In the genomic region with DNA sequence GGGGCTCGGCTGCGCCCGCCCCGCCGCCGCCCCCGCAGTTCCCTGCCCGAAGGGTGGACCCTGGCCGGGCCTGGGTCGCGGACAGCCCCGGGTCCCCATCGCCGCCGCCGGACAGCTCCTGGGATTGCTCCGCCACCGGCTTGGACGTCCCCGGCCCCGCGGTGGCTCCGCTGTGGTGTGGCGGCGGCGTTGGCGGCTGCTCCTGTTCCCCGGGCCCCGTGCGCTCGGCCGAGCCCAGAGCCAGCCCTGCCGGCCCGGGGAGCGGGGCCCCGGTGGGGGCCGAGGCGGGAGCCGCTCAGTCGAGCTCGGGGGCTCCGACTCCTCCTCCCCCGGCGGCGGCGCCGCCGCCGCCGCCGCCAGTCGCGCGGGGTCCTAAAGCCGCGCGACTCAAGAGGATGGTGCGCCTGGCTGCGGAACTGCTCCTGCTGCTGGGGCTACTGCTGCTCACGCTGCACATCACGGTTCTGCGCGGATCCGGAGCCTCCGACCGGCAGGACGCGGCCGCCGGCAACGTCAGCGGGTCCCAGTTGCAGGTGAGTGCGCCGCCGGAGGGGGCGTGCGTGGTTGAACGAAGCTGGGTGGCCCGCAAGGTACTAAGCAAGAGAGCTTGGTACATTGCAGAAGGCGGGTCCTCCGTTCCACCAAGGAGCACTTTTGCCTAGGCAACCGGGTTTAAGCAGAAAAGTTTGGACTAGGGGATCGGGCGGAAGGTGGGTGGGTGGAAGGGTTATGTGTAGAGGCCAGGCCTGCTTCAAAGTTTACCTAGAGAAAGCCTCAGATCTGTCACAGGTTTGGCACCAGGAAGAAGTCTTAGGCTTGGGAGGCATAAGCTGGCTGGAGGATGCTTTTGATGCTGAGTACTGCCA, we compare ENCODE assay signal across 9 mouse cellular contexts. TPM values are rescaled to one million over a fixed set of nuclear protein-coding genes. Genes with fewer than 3 reads are reported as not detected.
DNase-seq lines count a peak whose midpoint lies in the region; ATAC-seq and TF ChIP-seq lines count a peak whose summit lies in the region.
"Had no signal": no experiment of that assay in that cellular context is flagged by ENCODE, and none has a peak within 500 bp of the region (broad histone marks: within the 10 kb centered on the region; RNA-seq: fewer than 3 reads in every experiment).

No protein-coding gene starts in this region.

- H3K4me1 ChIP-seq in embryonic facial prominence, embryonic 13.5 days, result peaks cover 19% of the 10 kb centered on the region; the same call in 1 of the 2 replicates
- no peaks in the 10 kb centered on the region for H3K4me1 ChIP-seq in heart, adult 2 months (ENCODE audit: control insufficient read depth, insufficient read depth, low read length)
- H3K4me1 ChIP-seq in limb, embryonic 10.5 days, result peaks cover 36% of the 10 kb centered on the region
- 0 out of 2 replicates have a peak, but pooled peaks cover 16% of the 10 kb centered on the region for H3K4me1 ChIP-seq in midbrain, embryonic 14.5 days (ENCODE audit: control insufficient read depth, insufficient read depth, low read length)
- H3K4me1 ChIP-seq in testis, adult 2 months (ENCODE audit: control insufficient read depth, insufficient read depth, low read length), result peaks cover 19% of the 10 kb centered on the region

- DNase-seq in urinary bladder, adult 18-20 months (ENCODE audit: low spot score in 2 of 2), result peak; percentile 2 to 55
- no peak for DNase-seq in urinary bladder, adult 2 months (ENCODE audit: low spot score)
- peak in 1 of 2 experiments; percentile 48 for DNase-seq in heart, adult 2 months
- DNase-seq in kidney, adult 11 months, result peak; percentile 22
- DNase-seq in limb, embryonic 10.5 days (ENCODE audit: low spot score), result peak; percentile 81
- DNase-seq in midbrain, embryonic 14.5 days, result peak; percentile 87

- no peaks in the 10 kb centered on the region for H3K79me2 ChIP-seq in heart, adult 2 months (replicated peaks; ENCODE audit: control insufficient read depth, insufficient read depth, low read length)

- no peaks in the 10 kb centered on the region for H3K36me3 ChIP-seq in embryonic facial prominence, embryonic 13.5 days
- H3K36me3 ChIP-seq in heart, adult 2 months (ENCODE audit: control insufficient read depth, insufficient read depth, low read length), result no peaks in the 10 kb centered on the region
- no peaks in the 10 kb centered on the region for H3K36me3 ChIP-seq in limb, embryonic 10.5 days
- H3K36me3 ChIP-seq in midbrain, embryonic 14.5 days (ENCODE audit: control insufficient read depth, insufficient read depth, low read length), result no peaks in the 10 kb centered on the region
- H3K36me3 ChIP-seq in testis, adult 2 months (ENCODE audit: control insufficient read depth, insufficient read depth, low read length), result no peaks in the 10 kb centered on the region
- H3K36me3 ChIP-seq: G1E had no signal

- H3K9me3 ChIP-seq in embryonic facial prominence, embryonic 13.5 days, result no peaks in the 10 kb centered on the region
- no peaks in the 10 kb centered on the region for H3K9me3 ChIP-seq in limb, embryonic 10.5 days (replicated peaks)
- no peaks in the 10 kb centered on the region for H3K9me3 ChIP-seq in midbrain, embryonic 14.5 days (ENCODE audit: control insufficient read depth, low read length)

- peak; percentile 35 for TF ChIP-seq CTCF in heart, adult 2 months (IDR thresholded peaks at IDR 0.05)
- no peak for TF ChIP-seq CTCF in testis, adult 2 months (IDR thresholded peaks at IDR 0.05; ENCODE audit: control insufficient read depth, insufficient read depth, insufficient replicate concordance, low read depth, low read length)

- peak overlapping the region; percentile 98 for H3K4me2 ChIP-seq in embryonic facial prominence, embryonic 13.5 days
- peak overlapping the region; percentile 100 for H3K4me2 ChIP-seq in midbrain, embryonic 14.5 days (ENCODE audit: low read length)

- no peak for TF ChIP-seq POLR2A in heart, adult 2 months (IDR thresholded peaks at IDR 0.05; ENCODE audit: insufficient read depth, low read depth, low read length)
- TF ChIP-seq POLR2A in testis, adult 2 months (IDR thresholded peaks at IDR 0.05; ENCODE audit: control insufficient read depth, low read depth, low read length), result no peak

- TF ChIP-seq EP300 in heart, adult 2 months (IDR thresholded peaks at IDR 0.05; ENCODE audit: insufficient read depth, low read depth, low read length), result no peak

- H3K9ac ChIP-seq in embryonic facial prominence, embryonic 13.5 days, result peak overlapping the region; percentile 91
- peak overlapping the region; percentile 48 for H3K9ac ChIP-seq in heart, adult 2 months (ENCODE audit: low read depth, low read length)
- peak overlapping the region; percentile 82 for H3K9ac ChIP-seq in midbrain, embryonic 14.5 days (replicated peaks; ENCODE audit: low read length)

- peak; percentile 86 for ATAC-seq in embryonic facial prominence, embryonic 13.5 days (ENCODE audit: insufficient number of reproducible peaks, insufficient read depth, low FRiP score, low TSS enrichment, low read depth)
- ATAC-seq in midbrain, embryonic 14.5 days (ENCODE audit: low FRiP score, low TSS enrichment), result peak; percentile 89

- peaks cover 23% of the 10 kb centered on the region for H3K27me3 ChIP-seq in embryonic facial prominence, embryonic 13.5 days
- H3K27me3 ChIP-seq in heart, adult 2 months (ENCODE audit: control insufficient read depth, insufficient read depth, low read length), result no peaks in the 10 kb centered on the region
- H3K27me3 ChIP-seq in limb, embryonic 10.5 days (ENCODE audit: low read depth, poor library complexity, severe bottlenecking), result peaks cover 21% of the 10 kb centered on the region; the same call in 1 of the 2 replicates
- peaks cover 9% of the 10 kb centered on the region for H3K27me3 ChIP-seq in midbrain, embryonic 14.5 days (ENCODE audit: control insufficient read depth, insufficient read depth, low read length)
- H3K27me3 ChIP-seq in testis, adult 2 months (ENCODE audit: control insufficient read depth, insufficient read depth, low read length), result peaks cover 5% of the 10 kb centered on the region; the same call in 1 of the 2 replicates

- H3K4me3 ChIP-seq in embryonic facial prominence, embryonic 13.5 days, result peak overlapping the region; percentile 95
- peak overlapping the region; percentile 59 for H3K4me3 ChIP-seq in heart, adult 2 months
- peak overlapping the region; percentile 92 for H3K4me3 ChIP-seq in limb, embryonic 10.5 days
- peak overlapping the region; percentile 95 for H3K4me3 ChIP-seq in midbrain, embryonic 14.5 days (replicated peaks; ENCODE audit: low read depth, low read length)
- H3K4me3 ChIP-seq in testis, adult 2 months (ENCODE audit: control insufficient read depth, low read depth, low read length), result peak overlapping the region; percentile 82

- under 1% methylated on average over 70 of the region's 84 CpGs for WGBS in embryonic facial prominence, embryonic 13.5 days
- 2% methylated on average over 81 of the region's 84 CpGs for WGBS in heart, adult 2 months
- under 1% methylated on average over 83 of the region's 84 CpGs for WGBS in limb, embryonic 10.5 days
- WGBS in midbrain, embryonic 14.5 days, result under 1% methylated on average over 68 of the region's 84 CpGs

- H3K27ac ChIP-seq in embryonic facial prominence, embryonic 13.5 days, result peak overlapping the region; percentile 86
- peak overlapping the region; percentile 23; the same call in 1 of the 2 replicates for H3K27ac ChIP-seq in heart, adult 2 months
- H3K27ac ChIP-seq in limb, embryonic 10.5 days, result peak overlapping the region; percentile 97
- H3K27ac ChIP-seq in midbrain, embryonic 14.5 days (replicated peaks; ENCODE audit: low read depth, low read length), result peak overlapping the region; percentile 77
- H3K27ac ChIP-seq in testis, adult 2 months (ENCODE audit: control insufficient read depth, insufficient read depth, low read depth, low read length), result no peak overlapping the region

- intact Hi-C loops in heart, adult 2 months (cut with DNase I), result loop anchor here (5.0 kb wide), 1 partner anchor 86 kb away; no protein-coding TSS in a partner anchor

RNA-seq across cellular contexts. Expression of gene Ism1, which starts 0.5 kb away (rescaled TPM):
- polyA plus RNA-seq in urinary bladder, adult 2 months (2012; rRNA removed), result 5.0 and 6.8 TPM in 2 replicates
- 4.0 and 4.4 TPM in 2 replicates for polyA plus RNA-seq in embryonic facial prominence, embryonic 13.5 days (2015; fragmentation: Nextera tagmentation; extraction: Ambion mirVana)
- total RNA-seq in heart, adult 2 months (2021), result 1 to 10 TPM in 1 of 2 experiments, under 1 TPM in 1; 0.91 to 1.0 TPM
- polyA plus RNA-seq in heart, adult 2 months (2012; rRNA removed), result 1.1 and 1.5 TPM in 2 replicates
- 2.4 and 3.2 TPM in 2 replicates for polyA plus RNA-seq in limb, embryonic 10.5 days (2016; fragmentation: Nextera tagmentation; extraction: Ambion mirVana)
- polyA plus RNA-seq in midbrain, embryonic 14.5 days (2014; fragmentation: Nextera tagmentation; extraction: Ambion mirVana), result 0.42 and 0.50 TPM in 2 replicates
- 0.15 and 0.41 TPM in 2 replicates for polyA plus RNA-seq in testis, adult 2 months (2012; rRNA removed)
- polyA plus RNA-seq: G1E had no signal
